ENCODE assay signal across 26 mouse cellular contexts in the genomic region with DNA sequence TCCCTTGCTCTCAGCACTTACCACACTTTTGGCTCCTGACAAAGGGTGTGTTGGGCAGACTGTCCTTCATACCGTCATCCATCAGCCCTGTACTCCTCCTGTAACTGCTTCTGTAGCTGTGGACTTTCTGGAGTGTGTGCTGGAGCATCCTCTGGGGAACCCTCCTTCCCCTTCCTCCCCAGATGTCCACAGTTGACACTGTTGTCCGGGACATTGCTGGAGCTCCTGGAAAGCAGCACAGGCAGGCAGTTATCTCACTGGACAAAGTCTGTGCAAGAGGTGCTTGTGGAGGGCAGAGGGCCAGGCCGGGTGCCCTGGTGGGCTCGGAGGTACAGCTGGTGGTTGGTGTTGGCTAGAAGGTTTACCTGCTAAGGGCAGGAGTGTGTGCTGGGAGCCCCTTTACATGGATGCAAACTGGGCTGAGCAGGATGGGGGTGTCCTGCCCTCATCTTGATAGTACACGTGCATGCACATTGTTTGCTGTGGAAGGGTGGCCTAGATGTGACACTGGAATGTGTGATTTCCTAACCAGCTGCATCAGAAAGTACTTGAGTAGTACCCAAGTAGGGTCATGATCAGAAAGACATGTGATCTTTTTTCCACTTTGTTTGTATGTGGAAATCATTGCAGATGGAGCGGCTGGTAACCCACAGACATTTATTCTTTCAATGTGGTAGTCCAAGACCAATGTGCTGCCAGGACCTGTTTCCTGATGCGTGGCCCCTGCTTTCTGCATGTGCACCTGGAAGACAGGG.
DNase-seq lines count a peak whose midpoint lies in the region; ATAC-seq and TF ChIP-seq lines count a peak whose summit lies in the region.
"Had no signal": no experiment of that assay in that cellular context is flagged by ENCODE, and none has a peak within 500 bp of the region (broad histone marks: within the 10 kb centered on the region; RNA-seq: fewer than 3 reads in every experiment).

No protein-coding gene starts in this region.

- no peak overlapping the region for H3K4me2 ChIP-seq in liver, postnatal 0 days (ENCODE audit: low read depth, low read length)
- H3K4me2 ChIP-seq in kidney, embryonic 15.5 days, result no peak overlapping the region
- H3K4me2 ChIP-seq: embryonic facial prominence, embryonic 15.5 days; forebrain, embryonic 12.5 days; heart, embryonic 13.5 days; hindbrain, embryonic 15.5 days; liver, embryonic 12.5 days; stomach, embryonic 15.5 days had no signal

- TF ChIP-seq CTCF in liver, postnatal 0 days (IDR thresholded peaks at IDR 0.05; ENCODE audit: low read depth), result no peak

- no peaks in the 10 kb centered on the region for H3K27me3 ChIP-seq in liver, postnatal 0 days (ENCODE audit: insufficient read depth, low read length)
- H3K27me3 ChIP-seq in kidney, embryonic 15.5 days, result no peaks in the 10 kb centered on the region
- H3K27me3 ChIP-seq: embryonic facial prominence, embryonic 15.5 days; forebrain, embryonic 12.5 days; heart, embryonic 13.5 days; hindbrain, embryonic 15.5 days; liver, embryonic 12.5 days; stomach, embryonic 15.5 days had no signal

- H3K4me3 ChIP-seq in liver, postnatal 0 days (ENCODE audit: low read depth, low read length), result no peak overlapping the region
- no peak overlapping the region for H3K4me3 ChIP-seq in brown adipose tissue, adult 24 weeks (ENCODE audit: insufficient read depth, low read depth, low read length)
- H3K4me3 ChIP-seq in kidney, embryonic 15.5 days (replicated peaks), result no peak overlapping the region
- H3K4me3 ChIP-seq: embryonic facial prominence, embryonic 10.5 days; embryonic facial prominence, embryonic 15.5 days; forebrain, embryonic 12.5 days; heart, embryonic 13.5 days; hindbrain, embryonic 10.5 days; hindbrain, embryonic 15.5 days; liver, embryonic 12.5 days; stomach, embryonic 15.5 days had no signal

- 69% methylated on average over 7 of the region's 7 CpGs for WGBS in liver, postnatal 0 days (ENCODE audit: insufficient replicate concordance)
- WGBS in kidney, embryonic 15.5 days, result 76% methylated on average over 7 of the region's 7 CpGs

- intact Hi-C loops in heart, postnatal 25 days (cut with DNase I), result loop anchor here (5.0 kb wide), 1 partner anchor 112 kb away; no protein-coding TSS in a partner anchor

- no peaks in the 10 kb centered on the region; the same call in 1 of the 2 replicates for H3K36me3 ChIP-seq in liver, postnatal 0 days (replicated peaks; ENCODE audit: insufficient read depth, low read length)
- H3K36me3 ChIP-seq in kidney, embryonic 15.5 days, result peaks cover 12% of the 10 kb centered on the region; the same call in 1 of the 2 replicates
- H3K36me3 ChIP-seq: embryonic facial prominence, embryonic 15.5 days; forebrain, embryonic 12.5 days; hindbrain, embryonic 15.5 days had no signal

- no peak overlapping the region for H3K27ac ChIP-seq in liver, postnatal 0 days (ENCODE audit: low read depth)
- H3K27ac ChIP-seq in brown adipose tissue, adult 24 weeks (replicated peaks; ENCODE audit: low read depth, low read length), result peak overlapping the region; percentile 76
- H3K27ac ChIP-seq in kidney, embryonic 15.5 days, result no peak overlapping the region
- H3K27ac ChIP-seq: embryonic facial prominence, embryonic 10.5 days; embryonic facial prominence, embryonic 15.5 days; forebrain, embryonic 12.5 days; heart, embryonic 13.5 days; hindbrain, embryonic 10.5 days; hindbrain, embryonic 15.5 days; liver, embryonic 12.5 days; stomach, embryonic 15.5 days had no signal

- ATAC-seq in liver, postnatal 0 days, result peak; percentile 48; the same call in 1 of the 2 replicates
- ATAC-seq in kidney, embryonic 15.5 days (replicated peaks; ENCODE audit: low FRiP score), result no peak
- ATAC-seq: inflammation-experienced regulatory T-cells, adult 6 months; liver, embryonic 12.5 days had no signal

- DNase-seq in heart, adult 11 months, result peak; percentile 93
- DNase-seq in heart, postnatal 25 days (ENCODE audit: low spot score), result no peak
- DNase-seq in liver, postnatal 0 days, result no peak
- DNase-seq in liver, result no peak
- DNase-seq in heart, postnatal 4 days, result peak; percentile 36
- DNase-seq: adrenal gland, adult 2 months; cerebellum, adult 8-10 months; gastrocnemius, postnatal 25 days; kidney, adult 11 months; kidney, postnatal 25 days; lung, adult 18-20 months; lung, postnatal 10 days; midbrain, embryonic 14.5 days; right cerebral cortex, postnatal 25 days; thymus, postnatal 4 days had no signal

- no peaks in the 10 kb centered on the region for H3K9me3 ChIP-seq in liver, postnatal 0 days (ENCODE audit: low read length)
- H3K9me3 ChIP-seq in kidney, embryonic 15.5 days (replicated peaks), result no peaks in the 10 kb centered on the region
- H3K9me3 ChIP-seq: embryonic facial prominence, embryonic 10.5 days; embryonic facial prominence, embryonic 15.5 days; forebrain, embryonic 12.5 days; heart, embryonic 13.5 days; hindbrain, embryonic 10.5 days; hindbrain, embryonic 15.5 days; liver, embryonic 12.5 days; stomach, embryonic 15.5 days had no signal

- no peak for TF ChIP-seq EP300 in liver, postnatal 0 days (IDR thresholded peaks at IDR 0.05; ENCODE audit: low read depth)

- H3K9ac ChIP-seq in liver, postnatal 0 days (replicated peaks), result no peak overlapping the region
- H3K9ac ChIP-seq in kidney, embryonic 15.5 days, result no peak overlapping the region
- H3K9ac ChIP-seq: embryonic facial prominence, embryonic 15.5 days; forebrain, embryonic 12.5 days; heart, embryonic 13.5 days; hindbrain, embryonic 15.5 days; liver, embryonic 12.5 days; stomach, embryonic 15.5 days had no signal

- H3K4me1 ChIP-seq in liver, postnatal 0 days (ENCODE audit: insufficient read depth), result peaks cover 21% of the 10 kb centered on the region
- peaks cover 27% of the 10 kb centered on the region for H3K4me1 ChIP-seq in brown adipose tissue, adult 24 weeks (ENCODE audit: control insufficient read depth, insufficient read depth, insufficient read length, low read length)
- H3K4me1 ChIP-seq in kidney, embryonic 15.5 days, result peaks cover 20% of the 10 kb centered on the region

Comparison
In these comparisons a context has a peak if more than half of its experiments do, and no peak if none do; other contexts are left out.
1. DNase-seq: peak in heart, adult 11 months (single experiment) and heart, postnatal 4 days (single experiment); none in heart, postnatal 25 days (single experiment), liver, postnatal 0 days (single experiment) and liver (single experiment).